Mouse (Mus musculus): ENCODE measurements around the gene Tenm4. TPM values are rescaled to one million over a fixed set of nuclear protein-coding genes. Genes with fewer than 3 reads are reported as not detected.

Gene Tenm4
- total RNA-seq, 2 experiments from 2014 or later: 96.7 to 119 TPM

DNA sequence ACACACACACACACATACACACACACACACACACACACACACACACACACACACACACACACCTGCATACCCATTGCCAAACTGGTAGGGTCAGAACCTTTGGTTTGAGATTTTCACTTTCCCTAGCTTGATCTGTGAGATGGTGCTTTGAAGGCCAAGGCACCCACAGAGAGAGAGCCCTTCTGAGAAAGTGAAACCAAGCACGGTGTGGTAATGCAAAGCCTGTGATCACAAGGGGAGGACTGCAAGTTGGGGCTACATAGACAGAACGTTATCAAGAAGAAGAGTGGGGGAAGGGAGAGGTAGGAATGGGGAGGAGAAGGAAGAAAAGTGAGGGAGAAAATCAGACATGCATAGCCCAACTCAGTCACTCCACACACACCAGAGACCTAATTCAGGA lies 285.6 kb downstream of the Tenm4 start:
- no peak for DNase-seq (ENCODE audit: extremely low spot score in 1 of 2, low spot score in 1 of 2)

DNA sequence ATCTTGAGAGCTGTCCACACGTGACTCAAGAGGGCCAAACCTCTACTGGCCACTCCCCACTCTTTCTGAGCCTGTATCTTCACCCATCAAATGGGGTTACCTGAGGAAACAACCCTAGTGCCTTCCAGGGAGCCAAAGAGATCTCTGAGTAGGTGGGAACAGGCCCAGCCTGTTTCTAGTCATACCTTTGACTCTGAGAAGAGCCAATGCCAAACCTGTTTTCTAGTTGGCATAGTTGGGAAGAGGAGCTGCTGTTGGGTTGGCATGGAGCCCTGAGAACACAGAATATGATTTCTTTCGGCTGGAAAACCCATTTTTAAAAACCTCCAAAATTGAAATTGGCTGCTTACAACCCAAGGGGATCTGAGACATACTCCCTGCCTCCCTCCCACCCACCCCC lies 286.8 kb downstream of the Tenm4 start:
- peak in 1 of 2 experiments; percentile 23 for DNase-seq (ENCODE audit: extremely low spot score in 1 of 2, low spot score in 1 of 2)

DNA sequence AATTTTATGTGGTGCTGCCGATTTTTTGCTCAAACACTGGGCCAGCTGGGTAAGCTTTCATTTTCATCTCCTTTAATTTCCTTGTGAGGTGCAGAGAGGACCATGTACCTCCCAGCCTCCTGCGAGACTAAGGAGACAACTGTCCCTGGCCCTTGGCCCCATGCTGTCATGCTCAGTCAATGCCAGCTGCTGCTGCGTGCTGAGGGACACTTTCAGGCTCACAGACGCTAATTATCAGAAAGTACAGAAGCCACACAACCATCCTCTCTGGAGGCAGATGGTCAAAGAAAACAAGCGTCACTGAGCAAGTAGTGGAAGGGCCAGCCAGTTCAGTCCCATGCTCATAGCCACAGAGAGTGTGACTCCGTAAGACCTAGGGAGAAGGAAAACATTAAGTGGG lies 287.9 kb downstream of the Tenm4 start:
- DNase-seq (ENCODE audit: extremely low spot score in 1 of 2, low spot score in 1 of 2): no peak

DNA sequence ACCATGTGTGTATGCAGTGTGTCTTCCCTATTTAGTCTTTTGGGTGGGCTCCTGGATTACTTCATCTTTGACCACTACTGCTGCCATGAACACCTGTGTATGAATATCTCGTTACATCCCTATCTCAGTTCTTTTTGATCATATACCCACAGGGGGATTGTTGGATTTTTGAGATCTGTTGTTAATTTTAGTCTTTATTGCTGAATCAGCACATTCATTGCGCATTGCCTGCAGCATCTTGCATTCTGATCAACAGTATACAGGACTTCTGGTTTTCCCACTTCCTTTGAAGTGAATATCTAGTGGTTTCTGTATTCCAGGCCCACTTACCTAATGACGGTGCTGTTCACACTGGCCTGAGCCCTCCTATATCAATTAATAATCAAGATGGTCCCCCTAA lies 295.7 kb downstream of the Tenm4 start:
- no peak for DNase-seq (ENCODE audit: extremely low spot score in 1 of 2, low spot score in 1 of 2)

DNA sequence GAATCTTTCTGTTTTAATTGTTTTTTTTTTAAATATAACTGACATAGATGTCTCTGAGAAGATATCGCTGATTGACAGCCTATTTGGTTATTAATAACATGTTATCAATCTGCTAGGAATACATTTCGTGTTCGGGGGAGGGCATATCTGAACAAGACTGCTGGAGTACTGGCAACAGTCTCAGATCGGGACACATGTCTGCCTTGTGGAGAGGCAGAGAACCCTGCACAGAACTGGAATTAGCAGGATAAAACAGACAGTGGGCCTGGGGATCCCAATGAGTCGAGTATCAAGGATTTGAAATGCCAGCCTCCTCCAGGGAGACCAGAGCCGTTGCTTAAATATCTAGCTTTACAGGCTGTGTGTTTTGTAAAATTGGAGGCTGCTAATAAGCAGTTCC lies 299.8 kb downstream of the Tenm4 start:
- DNase-seq (ENCODE audit: extremely low spot score in 1 of 2, low spot score in 1 of 2): no peak

DNA sequence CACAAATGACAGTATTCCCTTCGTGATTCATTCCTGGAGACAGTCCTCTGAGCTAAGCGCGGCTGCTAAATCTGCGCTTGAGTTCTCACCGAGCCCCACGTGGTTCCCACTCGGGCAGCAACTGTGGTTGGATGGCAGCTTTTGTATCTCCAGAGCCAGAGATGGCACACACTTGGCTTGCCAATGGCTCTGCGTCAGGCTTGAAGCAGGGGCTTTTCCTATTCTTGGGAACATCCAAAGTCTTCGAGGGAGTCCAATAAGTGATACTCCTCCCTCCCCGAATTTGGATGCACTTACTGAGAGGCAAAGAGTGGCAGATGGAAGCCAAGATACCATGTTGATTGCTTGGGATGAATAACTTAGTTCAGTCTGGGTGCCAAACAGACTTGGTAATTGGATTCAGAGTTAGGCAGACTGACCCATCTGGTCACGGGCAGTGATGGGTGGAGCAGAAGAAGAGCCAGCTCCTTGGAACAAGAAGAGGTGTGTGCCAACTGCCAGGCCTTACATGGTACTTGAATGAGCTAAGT lies 303.6 kb downstream of the Tenm4 start:
- DNase-seq (ENCODE audit: extremely low spot score in 1 of 2, low spot score in 1 of 2): peak; percentile 43 to 46

DNA sequence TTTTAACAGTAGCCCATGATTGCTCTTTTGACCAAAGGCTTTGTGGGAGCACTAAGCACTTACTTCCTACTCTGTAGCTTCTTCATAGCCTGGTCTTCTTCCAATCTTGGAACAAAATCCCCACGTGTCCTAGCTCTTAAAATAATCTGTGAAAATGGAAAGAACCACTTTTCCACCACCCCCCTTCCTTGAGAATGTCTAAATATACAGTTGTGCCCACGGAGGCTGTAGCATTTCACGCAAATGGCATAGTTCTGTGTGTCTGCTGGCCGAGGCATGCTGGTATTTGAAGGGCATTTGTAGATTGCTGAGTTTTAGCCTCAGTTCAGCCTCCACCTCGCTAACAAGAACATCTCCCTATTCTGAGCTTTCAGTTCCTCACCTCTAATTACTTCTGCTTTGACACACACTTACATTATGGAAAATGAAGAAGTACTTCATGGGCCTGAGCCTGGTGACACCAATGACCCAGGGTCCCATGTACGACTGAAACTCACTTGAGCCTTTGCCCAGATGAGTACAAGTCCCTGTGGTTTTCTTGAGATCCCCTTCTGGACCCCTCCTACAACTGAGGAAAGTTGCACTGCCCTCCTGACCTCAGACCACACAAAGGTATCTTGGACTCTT lies 306.1 kb downstream of the Tenm4 start:
- DNase-seq (ENCODE audit: extremely low spot score in 1 of 2, low spot score in 1 of 2): no peak

DNA sequence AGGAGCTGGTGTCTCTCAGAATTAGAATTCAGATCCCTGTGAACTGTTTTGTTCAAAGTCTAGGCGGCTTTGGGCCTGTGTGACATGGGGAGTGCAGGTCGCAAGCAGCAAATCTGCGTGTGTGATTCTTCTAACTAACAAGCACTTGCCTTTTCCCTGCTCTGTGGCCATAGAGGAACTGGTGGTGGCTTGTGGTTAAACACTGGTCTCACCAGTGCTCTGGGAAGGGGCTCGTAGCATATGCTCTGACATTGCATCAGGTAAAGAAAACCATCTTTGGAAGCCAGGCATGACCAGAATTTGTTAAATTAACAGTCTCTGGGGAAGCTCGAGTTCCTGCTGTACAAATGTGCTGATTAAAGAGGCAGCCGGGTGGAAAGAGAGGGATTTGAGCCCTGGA lies 308.1 kb downstream of the Tenm4 start:
- no peak for DNase-seq (ENCODE audit: extremely low spot score in 1 of 2, low spot score in 1 of 2)

DNA sequence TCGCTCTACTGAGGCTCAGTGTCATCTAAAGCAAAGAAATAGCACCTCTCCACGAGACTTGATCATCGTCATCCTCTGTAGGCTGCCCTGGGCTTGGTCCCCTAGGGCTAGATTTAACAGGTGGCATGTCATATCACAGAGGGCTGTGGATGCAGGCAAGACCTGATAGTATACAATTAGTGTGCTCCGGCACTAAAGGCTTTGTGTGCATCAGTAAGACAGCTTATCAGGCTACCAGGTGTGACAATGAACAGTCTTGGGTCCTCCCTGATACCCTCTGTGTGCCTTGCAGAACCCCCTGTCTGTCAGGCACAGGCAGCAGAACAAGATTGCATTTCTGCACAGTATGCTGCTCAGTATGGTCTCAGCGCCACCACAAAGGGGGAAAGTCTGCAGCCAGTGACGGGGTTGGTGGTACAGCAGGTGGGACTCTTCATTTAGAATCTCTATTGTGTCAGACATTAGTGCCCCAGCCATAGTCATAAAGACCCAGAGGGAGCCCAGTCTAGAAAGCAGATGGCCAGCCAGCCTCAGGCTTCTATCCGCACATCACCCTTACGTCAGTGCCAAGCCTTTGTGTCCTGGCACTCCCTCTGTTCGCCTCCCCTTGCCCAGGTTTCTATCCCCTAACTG lies 309.4 kb downstream of the Tenm4 start:
- DNase-seq (ENCODE audit: extremely low spot score in 1 of 2, low spot score in 1 of 2): no peak

DNA sequence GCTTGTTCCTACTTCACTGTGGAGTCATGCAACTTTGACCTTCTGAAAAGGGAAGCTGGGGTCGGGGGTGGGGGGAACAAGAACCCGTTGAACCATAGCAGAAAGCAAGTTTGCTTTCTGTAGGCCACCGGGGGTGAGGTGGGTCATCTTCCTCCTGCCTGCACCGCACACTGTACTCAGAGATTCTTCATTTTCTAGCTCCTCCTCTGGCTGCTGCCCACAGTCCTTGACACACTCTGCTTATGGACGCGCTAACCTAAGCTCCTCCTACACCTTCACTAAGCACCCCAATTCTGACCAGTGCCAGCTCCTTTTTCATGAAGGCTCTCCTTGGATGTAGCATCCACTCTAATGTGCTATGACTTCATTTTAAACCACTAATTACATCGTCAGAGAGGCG lies 311.9 kb downstream of the Tenm4 start:
- no peak for DNase-seq (ENCODE audit: extremely low spot score in 1 of 2, low spot score in 1 of 2)

DNA sequence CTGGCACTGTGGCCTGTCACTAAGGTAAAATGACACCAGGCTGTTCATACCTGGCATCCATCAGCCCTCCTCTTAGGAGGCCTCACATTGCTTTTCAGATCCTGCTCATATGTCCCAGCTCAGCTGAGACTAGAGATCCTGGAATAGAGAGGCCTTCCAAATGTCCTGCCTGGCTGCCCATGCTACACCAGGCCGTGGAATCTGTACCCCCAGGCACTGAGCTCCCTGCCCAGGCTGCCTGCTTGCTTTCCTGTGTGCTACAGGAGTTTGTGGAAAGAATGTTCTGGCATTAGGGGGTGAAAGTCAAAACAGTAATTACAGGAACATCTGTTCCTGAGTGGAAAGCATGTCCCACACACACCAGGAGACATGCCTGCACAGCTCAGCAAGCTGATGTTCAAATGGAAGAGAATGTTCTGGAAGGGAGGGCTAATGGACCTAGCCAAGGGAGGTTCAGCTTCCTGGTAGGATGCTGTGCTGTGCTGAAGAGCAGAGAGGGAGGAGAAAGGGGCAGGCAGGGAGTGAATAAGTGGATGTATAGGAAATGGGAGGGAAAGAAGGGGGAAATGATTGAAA lies 313.0 kb downstream of the Tenm4 start:
- no peak for DNase-seq (ENCODE audit: extremely low spot score in 1 of 2, low spot score in 1 of 2)

DNA sequence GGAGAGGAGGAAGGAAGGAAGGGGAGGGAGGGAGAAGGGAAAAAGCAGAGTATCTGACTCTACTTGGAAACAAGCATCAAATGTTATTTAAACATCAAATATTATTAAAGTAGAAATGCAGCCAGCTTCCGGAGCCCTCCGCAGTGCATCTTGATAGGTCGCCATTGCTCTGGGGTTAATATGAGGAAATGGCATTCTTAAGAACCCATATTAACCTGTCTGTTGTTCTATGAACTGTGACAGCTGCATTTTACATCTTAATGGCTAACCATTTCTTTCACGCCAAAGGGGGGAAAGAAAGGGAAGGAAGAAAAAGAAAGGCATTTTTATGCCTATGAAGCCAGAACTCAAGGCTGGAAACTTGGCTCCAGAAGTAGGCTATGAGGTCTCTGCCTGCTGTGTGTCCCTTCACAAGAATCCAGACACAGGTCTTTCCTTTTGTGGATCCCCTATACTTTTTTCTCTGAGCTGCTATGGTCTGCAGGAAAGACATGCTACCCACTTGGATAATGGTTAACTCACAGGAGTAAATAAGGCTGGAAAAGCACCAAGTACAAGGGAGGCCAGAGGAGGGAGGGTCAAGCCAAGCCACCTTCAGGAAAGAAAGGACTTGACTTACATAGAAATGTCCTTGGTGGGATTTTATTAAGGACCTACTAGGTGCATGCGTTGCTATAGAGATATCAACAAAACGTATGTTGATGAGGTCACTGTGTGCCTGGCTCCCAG lies 318.5 kb downstream of the Tenm4 start:
- DNase-seq (ENCODE audit: extremely low spot score in 1 of 2, low spot score in 1 of 2): no peak

DNA sequence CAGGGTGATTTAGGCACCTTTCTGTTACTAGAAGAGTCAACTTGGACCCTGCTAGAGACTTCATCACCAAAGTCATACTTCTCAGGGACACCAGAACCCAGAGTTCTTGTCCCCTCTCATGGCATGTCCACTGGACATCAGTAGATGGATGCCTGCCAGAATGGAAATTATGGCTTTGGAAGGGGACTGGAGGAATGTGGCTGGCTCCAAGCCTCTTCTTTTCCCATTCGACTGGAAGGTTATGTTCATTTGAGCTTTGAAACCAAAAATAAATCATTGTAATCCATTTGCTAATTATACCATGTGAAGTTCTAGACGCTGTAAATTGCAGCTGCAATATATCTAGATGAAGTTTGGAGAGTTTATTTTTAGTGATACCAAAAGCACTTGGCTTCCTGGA lies 320.9 kb downstream of the Tenm4 start:
- no peak for DNase-seq (ENCODE audit: extremely low spot score in 1 of 2, low spot score in 1 of 2)

DNA sequence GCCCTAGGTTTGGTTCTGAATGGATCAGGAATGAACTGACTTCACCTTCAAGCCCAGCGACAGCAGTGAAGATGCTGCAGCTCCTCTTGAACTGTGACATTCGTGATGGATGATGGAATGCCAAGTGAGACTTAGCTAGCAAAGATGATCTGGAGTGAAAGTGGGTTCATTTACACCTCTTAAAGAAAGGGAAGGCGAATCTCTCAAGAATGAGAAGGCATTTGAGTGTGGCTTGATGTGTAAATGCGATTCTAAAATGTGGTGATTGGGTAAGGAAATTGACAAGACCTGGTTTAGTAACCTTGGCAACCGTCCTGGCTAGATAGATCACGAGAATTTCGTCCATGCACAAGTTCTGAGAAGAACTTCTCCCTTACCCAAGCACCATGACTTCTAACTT lies 321.6 kb downstream of the Tenm4 start:
- DNase-seq (ENCODE audit: extremely low spot score in 1 of 2, low spot score in 1 of 2): no peak

DNA sequence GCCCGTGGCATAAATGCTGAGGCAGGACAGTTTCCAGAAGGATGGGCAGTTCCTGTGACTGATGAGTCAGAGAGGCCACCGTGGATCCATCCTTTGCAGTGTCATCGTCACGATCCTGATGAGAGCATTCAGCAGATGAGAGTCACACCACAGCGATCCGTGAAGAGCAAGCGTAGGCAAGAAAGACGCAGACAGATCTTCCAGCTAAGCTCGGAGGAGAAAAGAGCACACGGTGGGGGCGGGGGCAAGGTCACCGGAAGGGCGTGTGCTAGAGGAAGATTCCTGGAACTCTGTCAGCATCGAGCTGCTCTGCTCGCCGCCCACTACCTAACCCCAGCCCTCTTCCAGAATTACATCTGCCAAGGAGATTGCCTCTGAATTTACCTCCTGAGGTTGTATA lies 323.0 kb downstream of the Tenm4 start:
- DNase-seq (ENCODE audit: extremely low spot score in 1 of 2, low spot score in 1 of 2): no peak

DNA sequence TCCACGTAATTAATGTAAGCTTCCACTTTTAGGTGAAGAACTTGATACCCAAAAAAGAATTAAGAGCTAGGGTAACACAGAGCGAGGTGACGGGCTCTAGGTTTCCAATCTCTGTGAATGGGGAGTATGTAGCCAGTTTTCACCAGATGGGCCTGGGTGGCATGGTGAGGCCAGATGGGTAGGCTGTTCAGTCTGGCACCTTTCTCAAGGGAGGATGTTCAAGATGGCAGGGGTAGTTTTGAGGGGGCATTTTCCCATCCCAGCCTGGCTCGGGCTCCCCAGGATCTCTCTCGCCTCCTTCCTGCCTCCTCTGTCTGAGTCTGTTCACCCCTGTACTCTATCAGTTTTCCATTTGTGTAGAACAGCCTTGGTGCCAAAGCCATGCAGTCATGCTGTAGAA lies 329.1 kb downstream of the Tenm4 start:
- DNase-seq (ENCODE audit: extremely low spot score in 1 of 2, low spot score in 1 of 2): no peak

DNA sequence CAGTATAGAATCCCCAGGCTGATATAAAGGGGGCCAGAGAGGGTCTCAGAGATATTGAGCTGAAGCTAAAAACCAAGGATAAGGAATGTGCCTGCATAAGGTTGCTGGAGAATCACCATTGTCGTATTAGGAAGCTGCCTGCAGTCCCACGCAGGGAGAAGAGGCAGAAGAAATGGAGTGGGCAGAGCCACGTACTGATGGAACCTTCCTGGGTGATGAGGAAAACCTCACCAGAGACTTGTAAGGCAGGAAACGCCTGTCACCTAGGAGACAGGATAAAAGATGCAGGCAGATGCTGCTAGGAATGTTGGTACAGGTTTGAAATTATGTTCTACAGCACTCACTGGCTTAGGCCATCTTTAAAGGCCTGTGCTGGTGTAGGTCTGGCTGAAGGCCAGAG lies 329.8 kb downstream of the Tenm4 start:
- no peak for DNase-seq (ENCODE audit: extremely low spot score in 1 of 2, low spot score in 1 of 2)

DNA sequence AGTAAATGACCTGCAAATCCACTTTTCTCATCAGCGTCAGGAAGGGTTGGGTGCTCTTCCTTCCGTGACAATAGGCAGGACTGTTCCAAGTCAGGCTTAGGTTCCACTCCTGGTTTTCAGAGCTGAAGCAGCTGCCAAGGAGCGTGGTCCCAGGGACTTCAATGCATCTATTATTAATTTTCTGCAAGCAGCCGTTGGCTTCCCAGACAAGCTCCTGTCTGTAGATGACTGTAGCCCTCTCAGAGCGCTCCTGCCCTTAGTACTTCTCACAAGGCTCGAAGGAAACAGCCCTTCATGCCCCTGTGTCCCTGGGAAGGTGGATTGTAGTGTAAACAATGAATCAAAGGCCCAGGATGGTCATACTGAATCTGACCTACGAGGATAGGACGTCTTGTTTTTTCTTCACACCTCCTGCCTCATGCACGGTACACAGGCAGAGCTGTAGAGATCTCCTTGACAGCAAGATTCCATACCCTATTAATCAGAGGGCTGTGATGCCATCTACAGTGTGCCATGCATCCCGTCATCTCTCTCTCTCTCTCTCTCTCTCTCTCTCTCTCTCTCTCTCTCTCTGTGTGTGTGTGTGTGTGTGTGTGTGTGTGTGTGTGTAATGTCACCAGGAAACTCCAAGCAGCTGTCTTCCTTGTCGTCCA lies 331.4 kb downstream of the Tenm4 start:
- DNase-seq (ENCODE audit: extremely low spot score in 1 of 2, low spot score in 1 of 2): no peak

DNA sequence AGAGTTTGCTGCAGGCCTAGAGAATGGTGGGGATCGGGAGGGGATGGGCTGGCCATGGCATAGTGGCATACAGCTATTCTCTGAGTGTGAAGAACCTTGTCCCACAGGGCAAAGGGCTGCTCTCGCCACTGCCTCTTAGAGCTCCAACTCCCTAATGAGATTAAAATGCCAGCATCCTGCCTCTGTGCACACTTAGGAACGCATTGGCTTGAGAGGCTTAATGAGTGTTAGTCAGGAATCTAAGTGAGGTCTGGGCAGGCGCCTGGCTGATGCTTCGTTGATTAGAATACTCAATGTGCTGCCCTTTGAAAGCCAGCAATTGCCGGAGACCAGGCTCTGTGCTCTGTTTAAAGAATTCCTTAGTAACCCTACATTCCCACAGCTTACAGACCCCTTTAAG lies 334.5 kb downstream of the Tenm4 start:
- DNase-seq (ENCODE audit: extremely low spot score in 1 of 2, low spot score in 1 of 2): no peak

DNA sequence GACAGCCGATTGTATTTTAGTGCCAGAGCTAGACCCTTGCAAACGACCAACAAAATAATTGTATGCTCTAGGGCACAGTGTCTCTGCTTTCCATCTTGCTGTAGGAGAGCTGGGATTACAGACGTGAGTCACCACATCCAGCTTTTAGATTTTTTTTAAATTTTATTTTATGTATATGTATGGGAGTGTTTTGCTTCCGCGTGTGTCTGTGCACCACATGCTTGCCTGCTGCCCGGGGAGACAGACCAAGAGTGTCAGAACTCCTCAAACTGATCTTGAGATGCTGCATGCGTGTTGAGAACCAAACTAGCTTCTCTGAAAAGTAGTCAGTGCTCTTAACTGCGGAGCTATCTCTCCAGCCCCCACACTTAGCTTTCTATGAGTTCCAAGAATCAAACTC lies 336.0 kb downstream of the Tenm4 start:
- DNase-seq (ENCODE audit: extremely low spot score in 1 of 2, low spot score in 1 of 2): no peak

DNA sequence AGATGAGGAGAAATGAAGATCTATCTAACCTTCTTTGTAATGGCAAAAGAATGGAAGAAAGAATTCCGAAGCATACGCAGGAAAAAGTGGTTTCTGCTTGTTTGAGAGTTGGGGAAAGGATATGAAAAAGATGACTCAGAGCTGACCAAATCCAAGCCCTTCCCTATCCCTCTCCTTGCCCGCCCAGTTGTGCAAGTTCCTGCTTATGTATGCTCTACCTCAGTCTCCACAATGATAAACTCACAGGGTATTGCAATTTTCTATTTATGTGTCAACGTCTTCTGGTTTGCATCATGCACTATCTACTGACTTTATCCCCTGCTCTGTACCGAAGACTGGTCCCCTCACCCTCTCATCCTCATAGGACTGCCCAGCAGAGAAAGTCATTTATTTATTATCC lies 339.4 kb downstream of the Tenm4 start:
- DNase-seq (ENCODE audit: extremely low spot score in 1 of 2, low spot score in 1 of 2): no peak
